Mouse (Mus musculus) mammary gland, adult 2 months (tissue): ENCODE data around the gene Asap2. TPM values are rescaled to one million over a fixed set of nuclear protein-coding genes. Genes with fewer than 3 reads are reported as not detected.

ENCODE experiments used
- polyA plus RNA-seq: library from polyadenylated mRNA; depleted of rRNA; stranded (reverse); fragments of >200 nt; gene quantifications from 2 replicates; pipeline ENCODE4 v1.2.3, GENCODE M21; 2012; ENCODE audit warnings: low replicate concordance; rRNA removed

Asap2 gene
- polyA plus RNA-seq: 5.3 and 8.7 TPM in 2 replicates

GRCm38 (mm10) chr12:20990132-20990531 is at the start of gene Asap2:
TSS of gene Asap2 (plus strand) at chr12:20990459.

GRCm38 (mm10) chr12:21284761-21285441 is 294.6 kb downstream of the Asap2 start, which contains the start of gene Cpsf3:
TSS of gene Cpsf3 (plus strand) at chr12:21285391.

GRCm38 (mm10) chr12:21286243-21286622 is 296.0 kb downstream of the Asap2 start, which contains the start of gene Itgb1bp1:
TSS of gene Itgb1bp1 (minus strand) at chr12:21286284.

DNA sequence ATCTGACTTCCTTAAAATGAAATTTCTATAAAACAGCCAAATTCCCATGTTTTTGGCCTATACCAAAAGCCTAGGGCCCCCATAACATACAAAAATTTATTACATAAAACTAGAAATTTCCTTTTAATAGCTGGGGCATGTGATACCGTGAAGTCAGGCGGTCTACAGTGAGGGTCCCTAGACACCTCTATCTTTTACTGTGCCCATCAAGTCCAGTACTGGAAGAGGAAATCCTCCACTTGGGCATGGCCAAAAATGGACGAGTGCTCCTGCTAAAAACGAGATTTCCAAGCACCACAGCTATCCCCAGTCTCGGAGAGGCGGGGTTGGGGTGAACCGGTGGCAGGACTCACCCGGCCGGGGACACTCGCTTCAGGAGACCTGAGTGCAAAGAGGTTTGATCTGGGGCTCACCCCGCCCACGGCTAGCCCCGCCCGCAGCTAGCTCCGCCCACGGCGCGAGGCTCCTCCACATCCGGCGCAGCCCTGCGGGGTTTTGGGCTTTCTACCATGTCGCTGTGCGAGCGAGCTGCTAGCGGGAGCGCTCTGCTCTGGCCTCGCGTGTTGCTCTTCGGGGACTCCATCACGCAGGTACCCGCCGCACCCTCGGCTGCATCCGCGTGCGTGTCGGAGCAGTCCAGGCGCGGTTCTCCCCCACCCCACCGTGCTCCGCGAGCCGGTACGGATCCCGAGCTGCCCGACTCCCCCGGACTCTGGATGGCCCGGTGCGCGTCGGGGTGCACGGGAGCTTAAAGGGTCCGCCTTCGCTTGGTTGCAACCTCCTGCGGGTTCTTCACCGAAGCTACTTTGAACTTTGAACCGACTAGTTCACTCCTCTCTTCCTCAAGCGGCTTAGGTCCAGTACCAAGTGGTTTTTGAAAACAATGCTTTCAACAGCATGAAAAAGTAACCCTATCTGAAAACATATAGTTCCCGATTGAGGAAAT is 325.9 kb downstream of the Asap2 start, which contains the start of gene Iah1:
Gene Iah1, plus strand, starts transcription at position 467 of the 946 bp plus-strand sequence.

